Mouse (Mus musculus) MEL (cell line): ENCODE data around the gene Slc22a23. TPM values are rescaled to one million over a fixed set of nuclear protein-coding genes. Genes with fewer than 3 reads are reported as not detected.

Experiments used
- DNase-seq: peaks from one replicate; pipeline ENCODE4 v3.0.0; 2011; ENCODE audit warnings: low read depth, low spot score
- H3K27ac ChIP-seq: 2 replicates; pipeline ENCODE4 v1.5.1; 2012; ENCODE audit warnings: low read depth, mild to moderate bottlenecking, control low read depth, low read length, moderate library complexity; ENCODE audit not compliant: control insufficient read depth
- H3K27me3 ChIP-seq, 2 experiments: fragments of 150-350 bp in 1 of 2; sonication (generic) in 1 of 2; 2 replicates each; pipeline ENCODE4 v1.6.1; 2012; ENCODE audit warnings: low read length in 2 of 2, mild to moderate bottlenecking in 2 of 2, improper control_type of control experiment in 1 of 2, moderate library complexity in 1 of 2; ENCODE audit not compliant: insufficient read depth in 2 of 2, control insufficient read depth in 1 of 2
- H3K36me3 ChIP-seq, 2 experiments: 2 replicates each; pipeline ENCODE4 v1.6.1; 2012 to 2014; ENCODE audit warnings: low read length in 2 of 2, improper control_type of control experiment in 1 of 2, inconsistent platforms in 1 of 2, mild to moderate bottlenecking in 1 of 2; ENCODE audit not compliant: insufficient read depth in 2 of 2, control insufficient read depth in 1 of 2
- H3K4me1 ChIP-seq, 2 experiments: fragments of 150-350 bp in 1 of 2; sonication (generic) in 1 of 2; 2 replicates each; pipeline ENCODE4 v1.6.1; 2012; ENCODE audit warnings: low read length in 2 of 2, improper control_type of control experiment in 1 of 2, mild to moderate bottlenecking in 1 of 2; ENCODE audit not compliant: insufficient read depth in 2 of 2, control insufficient read depth in 1 of 2
- H3K4me3 ChIP-seq, 2 experiments: fragments of 150-350 bp in 1 of 2; sonication (generic) in 1 of 2; 2 replicates each; pipeline ENCODE4 v1.5.1; 2012; ENCODE audit warnings: low read depth in 2 of 2, low read length in 2 of 2, mild to moderate bottlenecking in 2 of 2, moderate library complexity in 2 of 2, control low read depth in 1 of 2, improper control_type of control experiment in 1 of 2; ENCODE audit not compliant: control insufficient read depth in 1 of 2, insufficient read depth in 1 of 2
- H3K79me2 ChIP-seq: 2 replicates; pipeline ENCODE4 v1.6.1; 2012; ENCODE audit warnings: mild to moderate bottlenecking, low read length, moderate library complexity; ENCODE audit not compliant: control insufficient read depth, poor library complexity, insufficient read depth
- H3K9ac ChIP-seq: 2 replicates; pipeline ENCODE4 v1.6.1; 2012; ENCODE audit warnings: low read depth, mild to moderate bottlenecking, control low read depth, low read length, moderate library complexity; ENCODE audit not compliant: control insufficient read depth, poor library complexity, severe bottlenecking
- H3K9me3 ChIP-seq: fragments of 150-350 bp; sonication (generic); replicated peaks from 2 replicates; pipeline ENCODE4 v1.6.1; 2012; ENCODE audit warnings: mild to moderate bottlenecking, low read length, improper control_type of control experiment, moderate library complexity; ENCODE audit not compliant: insufficient read depth
- BHLHE40 ChIP-seq: IDR thresholded peaks from 2 replicates; pipeline ENCODE4 v1.6.1; 2012; ENCODE audit warnings: low read depth, mild to moderate bottlenecking, inconsistent platforms, low read length, improper control_type of control experiment, borderline replicate concordance
- CHD2 ChIP-seq: IDR thresholded peaks from 2 replicates; pipeline ENCODE4 v1.6.1; 2011; ENCODE audit warnings: low read length, improper control_type of control experiment
- CTCF ChIP-seq, 3 experiments: IDR thresholded peaks in 2 of 3; conservative IDR thresholded peaks in 1 of 3; 2 replicates each; pipeline ENCODE4 v1.5.1; 2011 to 2012; ENCODE audit warnings: low read length in 3 of 3, low read depth in 2 of 3, mild to moderate bottlenecking in 2 of 3, improper control_type of control experiment in 1 of 3, inconsistent platforms in 1 of 3, mixed read lengths in 1 of 3, moderate library complexity in 1 of 3; ENCODE audit not compliant: control insufficient read depth in 1 of 3, insufficient read depth in 1 of 3, poor library complexity in 1 of 3, severe bottlenecking in 1 of 3
- EP300 ChIP-seq, 2 experiments: IDR thresholded peaks; 2 replicates each; pipeline ENCODE4 v1.6.1; 2011; ENCODE audit warnings: improper control_type of control experiment in 2 of 2, low read length in 2 of 2, low read depth in 1 of 2, mild to moderate bottlenecking in 1 of 2
- ETS1 ChIP-seq: IDR thresholded peaks from 2 replicates; pipeline ENCODE4 v1.6.1; 2012; ENCODE audit warnings: low read depth, mild to moderate bottlenecking, inconsistent platforms, low read length, improper control_type of control experiment, moderate library complexity
- GABPA ChIP-seq: IDR thresholded peaks from 2 replicates; pipeline ENCODE4 v1.6.1; 2012; ENCODE audit warnings: low read depth, mild to moderate bottlenecking, inconsistent platforms, low read length, improper control_type of control experiment, moderate library complexity
- HCFC1 ChIP-seq: IDR thresholded peaks from 2 replicates; pipeline ENCODE4 v1.6.1; 2012; ENCODE audit warnings: low read depth, mild to moderate bottlenecking, inconsistent platforms, low read length, improper control_type of control experiment, moderate library complexity
- MAX ChIP-seq: IDR thresholded peaks from 2 replicates; pipeline ENCODE4 v1.6.1; 2011; ENCODE audit warnings: low read length, improper control_type of control experiment
- MXI1 ChIP-seq: IDR thresholded peaks from 2 replicates; pipeline ENCODE4 v1.6.1; 2011; ENCODE audit warnings: mild to moderate bottlenecking, low read depth, low read length, improper control_type of control experiment
- NRF1 ChIP-seq: IDR thresholded peaks from 2 replicates; pipeline ENCODE4 v1.6.1; 2014; ENCODE audit warnings: low read depth, mild to moderate bottlenecking, inconsistent platforms, low read length, improper control_type of control experiment, moderate library complexity; ENCODE audit not compliant: poor library complexity, insufficient read depth, severe bottlenecking
- POLR2A ChIP-seq, 2 experiments: IDR thresholded peaks; 2 replicates each; pipeline ENCODE4 v1.6.1; 2011 to 2012; ENCODE audit warnings: low read length in 2 of 2, mild to moderate bottlenecking in 2 of 2, control low read depth in 1 of 2, improper control_type of control experiment in 1 of 2, low read depth in 1 of 2, moderate library complexity in 1 of 2; ENCODE audit not compliant: control insufficient read depth in 1 of 2, insufficient read depth in 1 of 2, poor library complexity in 1 of 2
- SMC3 ChIP-seq: IDR thresholded peaks from 2 replicates; pipeline ENCODE4 v1.6.1; 2011; ENCODE audit warnings: low read depth, low read length, improper control_type of control experiment
- TAL1 ChIP-seq: IDR thresholded peaks from 2 replicates; pipeline ENCODE4 v1.6.1; 2012; ENCODE audit warnings: mild to moderate bottlenecking, inconsistent platforms, low read length, moderate library complexity, mixed read lengths
- ZMIZ1 ChIP-seq: IDR thresholded peaks from 2 replicates; pipeline ENCODE4 v1.6.1; 2012; ENCODE audit warnings: low read depth, mild to moderate bottlenecking, inconsistent platforms, low read length, improper control_type of control experiment, moderate library complexity
- ZNF384 ChIP-seq: IDR thresholded peaks from 2 replicates; pipeline ENCODE4 v1.6.1; 2012; ENCODE audit warnings: low read depth, mild to moderate bottlenecking, inconsistent platforms, low read length, improper control_type of control experiment
- polyA plus RNA-seq, 2 experiments: library from polyadenylated mRNA; stranded (reverse) in 1 of 2; unstranded in 1 of 2; fragments of >175 nt in 1 of 2; fragments of >200 nt in 1 of 2; gene quantifications; 2 replicates each; pipeline versions ENCODE4 v1.2.1 to v1.2.4; 2012; ENCODE audit warnings: low replicate concordance in 2 of 2, low read depth in 1 of 2; ENCODE audit not compliant: insufficient read length in 2 of 2, insufficient read depth in 1 of 2, missing spikeins in 1 of 2
- total RNA-seq: library from RNA; depleted of rRNA; stranded (reverse); fragments of 300-350 nt; gene quantifications from 2 replicates; pipeline ENCODE4 v1.2.3, GENCODE M21; 2012

Slc22a23 gene
- total and polyA plus RNA-seq, 3 experiments = 22.2 to 24.3 TPM; not detected in 1

- Histone ChIP-seq H3K4me3 (no peak overlapping the region), H3K27me3 (no peaks in the 10 kb centered on the region), H3K4me1 (peaks cover 0 to 7% of the 10 kb centered on the region in 2 experiments; a peak in 2 of 4 replicates), H3K9ac (no peak overlapping the region), H3K9me3 (no peaks in the 10 kb centered on the region), H3K79me2 (no peaks in the 10 kb centered on the region), H3K36me3 (peaks cover 0 to 4% of the 10 kb centered on the region in 2 experiments; a peak in 1 of 4 replicates), H3K27ac (no peak overlapping the region)
- DNase-seq = no peak
- TF ChIP-seq CTCF (IDR thresholded peaks at IDR 0.05 in 2 of 3, conservative IDR thresholded peaks at IDR 0.05 in 1 of 3; ENCODE audit: control insufficient read depth in 1 of 3, insufficient read depth in 1 of 3, low read depth in 2 of 3, low read length in 3 of 3, poor library complexity in 1 of 3, severe bottlenecking in 1 of 3) (no peak), ZMIZ1 (no peak), BHLHE40 (no peak), SMC3 (no peak), MAX (no peak), TAL1 (no peak), ZNF384 (no peak), ETS1 (no peak), HCFC1 (no peak)
These were observed 210.7 kb downstream of the Slc22a23 start for GRCm38 (mm10) chr13:34134276-34134675.

GRCm38 (mm10) chr13:34133326-34134071, 211.5 kb downstream of the Slc22a23 start:
- peaks cover 0 to 4% of the 10 kb centered on the region in 2 experiments; a peak in 1 of 4 replicates for H3K36me3 ChIP-seq
- H3K9me3 ChIP-seq = no peaks in the 10 kb centered on the region
- TF ChIP-seq CHD2 = no peak
- TF ChIP-seq EP300 (IDR thresholded peaks at IDR 0.05; ENCODE audit: low read depth in 1 of 2, low read length in 2 of 2) = no peak
- no peak for TF ChIP-seq NRF1
- TF ChIP-seq MAX = no peak
- TF ChIP-seq POLR2A (IDR thresholded peaks at IDR 0.05; ENCODE audit: control insufficient read depth in 1 of 2, insufficient read depth in 1 of 2, low read depth in 1 of 2, low read length in 2 of 2, poor library complexity in 1 of 2) = no peak
- TF ChIP-seq MXI1 = no peak
- no peak for TF ChIP-seq GABPA
- peaks cover 0 to 12% of the 10 kb centered on the region in 2 experiments; a peak in 2 of 4 replicates for H3K4me1 ChIP-seq
- DNase-seq = no peak
- no peak overlapping the region for H3K9ac ChIP-seq
- H3K27ac ChIP-seq = no peak overlapping the region
- no peak overlapping the region for H3K4me3 ChIP-seq
- no peaks in the 10 kb centered on the region for H3K27me3 ChIP-seq
- H3K79me2 ChIP-seq = no peaks in the 10 kb centered on the region
